Mouse (Mus musculus) megakaryocyte, embryonic 14.5 days (primary cell): ENCODE measurements around the gene Fsip1.

Experiments used
- FLI1 ChIP-seq: IDR thresholded peaks from 2 replicates; pipeline ENCODE4 v1.6.1; 2012; ENCODE audit warnings: low read length, inconsistent platforms, mixed read lengths
- GATA1 ChIP-seq: IDR thresholded peaks from 3 replicates; pipeline ENCODE4 v1.6.1; 2012; ENCODE audit warnings: mixed read lengths, low read length, inconsistent platforms, borderline replicate concordance

- TF ChIP-seq GATA1 (no peak), FLI1 (no peak)
Measured at GRCm38 (mm10) chr2:118116180-118116579, 140.6 kb downstream of the Fsip1 start.
